Mouse (Mus musculus) MEL (cell line): ENCODE data around the gene Ppt2.
A peak's percentile ranks its signal among the peaks of the same experiment; 100 is the strongest.

Source experiments
- CTCF ChIP-seq, 3 experiments: IDR thresholded peaks in 2 of 3; conservative IDR thresholded peaks in 1 of 3; 2 replicates each; pipeline ENCODE4 v1.5.1; 2011 to 2012; ENCODE audit warnings: low read length in 3 of 3, low read depth in 2 of 3, mild to moderate bottlenecking in 2 of 3, improper control_type of control experiment in 1 of 3, inconsistent platforms in 1 of 3, mixed read lengths in 1 of 3, moderate library complexity in 1 of 3; ENCODE audit not compliant: control insufficient read depth in 1 of 3, insufficient read depth in 1 of 3, poor library complexity in 1 of 3, severe bottlenecking in 1 of 3
- ELF1 ChIP-seq: IDR thresholded peaks from 2 replicates; pipeline ENCODE4 v1.6.1; 2014; ENCODE audit warnings: low read depth, mild to moderate bottlenecking, inconsistent platforms, low read length, improper control_type of control experiment, moderate library complexity
- MAFK ChIP-seq: IDR thresholded peaks from 2 replicates; pipeline ENCODE4 v1.6.1; 2011; ENCODE audit warnings: low read depth, mild to moderate bottlenecking, low read length, improper control_type of control experiment, borderline replicate concordance
- POLR2A ChIP-seq, 2 experiments: IDR thresholded peaks; 2 replicates each; pipeline ENCODE4 v1.6.1; 2011 to 2012; ENCODE audit warnings: low read length in 2 of 2, mild to moderate bottlenecking in 2 of 2, control low read depth in 1 of 2, improper control_type of control experiment in 1 of 2, low read depth in 1 of 2, moderate library complexity in 1 of 2; ENCODE audit not compliant: control insufficient read depth in 1 of 2, insufficient read depth in 1 of 2, poor library complexity in 1 of 2
- SMC3 ChIP-seq: IDR thresholded peaks from 2 replicates; pipeline ENCODE4 v1.6.1; 2011; ENCODE audit warnings: low read depth, low read length, improper control_type of control experiment
- TCF12 ChIP-seq: IDR thresholded peaks from 2 replicates; pipeline ENCODE4 v1.6.1; 2014; ENCODE audit warnings: low read depth, mild to moderate bottlenecking, inconsistent platforms, low read length, improper control_type of control experiment, moderate library complexity
- ZKSCAN1 ChIP-seq: IDR thresholded peaks from 2 replicates; pipeline ENCODE4 v1.6.1; 2012; ENCODE audit warnings: low read depth, mild to moderate bottlenecking, inconsistent platforms, low read length, improper control_type of control experiment, moderate library complexity

DNA sequence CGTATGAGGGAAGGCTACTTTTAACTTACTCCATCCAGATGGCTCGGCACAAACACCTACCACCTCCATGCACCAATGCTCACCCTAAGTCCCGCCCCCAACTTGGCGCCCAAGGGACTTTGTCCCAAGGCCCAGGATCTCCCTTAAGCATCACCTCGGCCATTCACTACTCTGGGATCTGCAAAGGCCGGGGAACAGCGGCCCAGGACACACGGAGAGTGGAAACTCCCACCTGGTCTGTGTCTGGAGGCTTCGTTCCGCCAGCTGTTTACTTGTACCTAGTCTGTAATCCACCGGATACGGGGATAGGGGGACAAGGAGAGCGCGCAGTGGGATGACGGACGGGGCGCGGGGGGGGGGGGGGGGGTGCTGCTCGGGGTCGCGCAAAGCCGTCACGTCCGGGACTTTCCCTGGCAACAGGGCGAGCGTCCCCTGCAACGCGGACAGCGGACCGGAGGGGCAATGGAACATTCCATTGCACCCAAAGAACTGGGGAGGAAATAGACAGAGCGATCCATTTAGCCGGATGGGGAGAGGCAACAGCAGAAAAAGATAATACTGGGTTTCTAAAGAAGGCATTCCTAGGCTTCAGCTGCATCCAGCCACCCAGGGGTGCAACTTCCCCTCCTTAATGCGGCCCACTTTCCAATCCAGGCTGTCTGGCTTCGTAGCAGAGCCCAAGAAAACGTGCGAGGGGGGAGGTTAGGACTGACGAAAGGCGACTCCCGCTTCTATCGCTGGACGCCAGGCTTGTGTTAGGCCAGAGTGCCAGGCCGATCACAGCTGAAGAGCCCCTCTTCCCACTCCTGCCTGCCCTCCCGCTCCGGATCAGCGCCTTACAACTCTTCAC is 992 bp downstream of the Ppt2 start:
- TF ChIP-seq TCF12 (peak; percentile 25; the same call in 1 of the 2 replicates), CTCF (IDR thresholded peaks at IDR 0.05 in 2 of 3, conservative IDR thresholded peaks at IDR 0.05 in 1 of 3; ENCODE audit: control insufficient read depth in 1 of 3, insufficient read depth in 1 of 3, low read depth in 2 of 3, low read length in 3 of 3, poor library complexity in 1 of 3, severe bottlenecking in 1 of 3) (no peak), SMC3 (no peak), POLR2A (IDR thresholded peaks at IDR 0.05; ENCODE audit: control insufficient read depth in 1 of 2, insufficient read depth in 1 of 2, low read depth in 1 of 2, low read length in 2 of 2, poor library complexity in 1 of 2) (peak; percentile 49 to 79; a peak in 3 of 4 replicates), MAFK (no peak), ZKSCAN1 (no peak), ELF1 (peak; percentile 50)
